ENCODE assay signal across 20 mouse cellular contexts in genomic region chr2:29635966-29636507, GRCm38 (mm10). TPM values are rescaled to one million over a fixed set of nuclear protein-coding genes. Genes with fewer than 3 reads are reported as not detected.
A peak's percentile ranks its signal among the peaks of the same experiment; 100 is the strongest.
DNase-seq lines count a peak whose midpoint lies in the region; ATAC-seq and TF ChIP-seq lines count a peak whose summit lies in the region.
"Had no signal": no experiment of that assay in that cellular context is flagged by ENCODE, and none has a peak within 500 bp of the region (broad histone marks: within the 10 kb centered on the region; RNA-seq: fewer than 3 reads in every experiment).

No protein-coding gene starts in this region.

- peaks cover 88% of the 10 kb centered on the region for H3K79me2 ChIP-seq in myocyte (ENCODE audit: control insufficient read depth, insufficient read depth)

- H3K4me1 ChIP-seq in hindbrain, embryonic 16.5 days (ENCODE audit: control insufficient read depth, insufficient read depth, low read depth, low read length), result peaks cover 13% of the 10 kb centered on the region

- no peak overlapping the region for H3K9ac ChIP-seq in hindbrain, embryonic 16.5 days (ENCODE audit: low read depth, low read length)
- H3K9ac ChIP-seq: heart, embryonic 12.5 days had no signal

- ATAC-seq in hindbrain, embryonic 16.5 days, result no peak
- ATAC-seq: forebrain, embryonic 14.5 days; hindbrain, postnatal 0 days had no signal

- H3K27me3 ChIP-seq in myocyte (ENCODE audit: control insufficient read depth, insufficient read depth, insufficient read length), result no peaks in the 10 kb centered on the region
- no peaks in the 10 kb centered on the region for H3K27me3 ChIP-seq in hindbrain, embryonic 16.5 days (replicated peaks; ENCODE audit: control insufficient read depth, insufficient read depth, low read length)
- H3K27me3 ChIP-seq: heart, embryonic 12.5 days had no signal

- 94% methylated on average over 5 of the region's 5 CpGs for WGBS in hindbrain, embryonic 16.5 days

- TF ChIP-seq CTCF in gastrocnemius, adult 2 months (IDR thresholded peaks at IDR 0.05), result no peak

- DNase-seq in gastrocnemius, adult 2 months, result no peak
- no peak for DNase-seq in gastrocnemius, postnatal 10 days
- peak; percentile 78 for DNase-seq in 3T3-L1 (ENCODE audit: low read depth, low spot score)
- DNase-seq in NIH3T3 (ENCODE audit: low read depth), result peak; percentile 38
- DNase-seq in cerebellum, adult 9-10 months, result no peak
- DNase-seq: adrenal gland, adult 2 months; adrenal gland, postnatal 25 days; cerebellum, adult 11 months; cerebellum, adult 9-11 months; cerebellum, postnatal 36 days; gastrocnemius, postnatal 14 days; heart, postnatal 36 days; kidney, adult 11 months; kidney, adult 9 months had no signal

- no peaks in the 10 kb centered on the region for H3K9me3 ChIP-seq in hindbrain, embryonic 16.5 days (ENCODE audit: control insufficient read depth, low read length)
- H3K9me3 ChIP-seq: G1E; heart, embryonic 12.5 days had no signal

- H3K36me3 ChIP-seq in myocyte (ENCODE audit: control insufficient read depth, insufficient read depth), result no peaks in the 10 kb centered on the region
- H3K36me3 ChIP-seq in hindbrain, embryonic 16.5 days (ENCODE audit: control insufficient read depth, insufficient read depth, low read length), result no peaks in the 10 kb centered on the region
- H3K36me3 ChIP-seq: heart, embryonic 12.5 days had no signal

- H3ac ChIP-seq in myocyte (ENCODE audit: control insufficient read depth, insufficient read length), result no peak overlapping the region

- no peak overlapping the region for H3K4me3 ChIP-seq in gastrocnemius, adult 2 months
- no peak overlapping the region for H3K4me3 ChIP-seq in myocyte
- no peak overlapping the region for H3K4me3 ChIP-seq in hindbrain, embryonic 16.5 days (ENCODE audit: low read length)
- H3K4me3 ChIP-seq: heart, embryonic 12.5 days had no signal

- intact Hi-C loops in gastrocnemius, adult 2 months (cut with DNase I), result loop anchor here (2.0 kb wide), 1 partner anchor 15 kb away; no protein-coding TSS in a partner anchor

- H3K27ac ChIP-seq in gastrocnemius, adult 2 months, result peak overlapping the region; percentile 84
- no peak overlapping the region for H3K27ac ChIP-seq in hindbrain, embryonic 16.5 days (ENCODE audit: low read depth, low read length)
- H3K27ac ChIP-seq: hindbrain, postnatal 0 days had no signal

- TF ChIP-seq POLR2A in myocyte (IDR thresholded peaks at IDR 0.05; ENCODE audit: insufficient read length, low read depth), result no peak

- H3K4me2 ChIP-seq in myocyte (ENCODE audit: low read depth), result peak overlapping the region; percentile 2
- no peak overlapping the region for H3K4me2 ChIP-seq in hindbrain, embryonic 16.5 days (ENCODE audit: low read length)
- H3K4me2 ChIP-seq: heart, embryonic 12.5 days had no signal

TF ChIP-seq in myocyte, 11 proteins besides CTCF, POLR2A, EP300 and RAD21:
- no peak for TF ChIP-seq SRF (IDR thresholded peaks at IDR 0.05; ENCODE audit: control insufficient read depth, insufficient read length, low read depth)
- no peak for TF ChIP-seq TCF12 (IDR thresholded peaks at IDR 0.05; ENCODE audit: insufficient read depth, poor library complexity, severe bottlenecking)
- TF ChIP-seq TCF3 (IDR thresholded peaks at IDR 0.05; ENCODE audit: insufficient read length, low read depth), result no peak
- no peak for TF ChIP-seq MYOD1 (IDR thresholded peaks at IDR 0.05; ENCODE audit: control insufficient read depth in 1 of 3, insufficient read length in 2 of 3, low read depth in 2 of 3)
- no peak for TF ChIP-seq POLR2AphosphoS2 (IDR thresholded peaks at IDR 0.05; ENCODE audit: insufficient read length, low read depth)
- no peak for TF ChIP-seq MAX (IDR thresholded peaks at IDR 0.05; ENCODE audit: low read depth)
- TF ChIP-seq CEBPB (IDR thresholded peaks at IDR 0.05; ENCODE audit: insufficient read depth, poor library complexity, severe bottlenecking), result no peak
- TF ChIP-seq MYOG (IDR thresholded peaks at IDR 0.05; ENCODE audit: control insufficient read depth in 1 of 3, insufficient read depth in 1 of 3, insufficient read length in 2 of 3, low read depth in 2 of 3), result no peak
- no peak for TF ChIP-seq USF1 (IDR thresholded peaks at IDR 0.05; ENCODE audit: low read depth)
- TF ChIP-seq REST (IDR thresholded peaks at IDR 0.05; ENCODE audit: insufficient read depth, insufficient read length), result no peak
- no peak for TF ChIP-seq E2F4 (IDR thresholded peaks at IDR 0.05; ENCODE audit: insufficient read depth)

RNA-seq across cellular contexts. Expression of gene Rapgef1, which starts 16.5 kb away (rescaled TPM):
- 100 to 1,000 TPM; 135 to 139 TPM for total RNA-seq in gastrocnemius, adult 2 months (2021)
- 10 to 100 TPM; 90.9 to 92.2 TPM for total RNA-seq in gastrocnemius, postnatal 10 days (2021)
- 74.5 TPM for polyA plus RNA-seq in myocyte (2012; fragmentation: generic; extraction: Trizol)
- polyA plus RNA-seq in hindbrain, embryonic 16.5 days (2015; fragmentation: Nextera tagmentation; extraction: Ambion mirVana), result 14.8 and 18.6 TPM in 2 replicates

Comparison
In these comparisons a context has a peak if more than half of its experiments do, and no peak if none do; other contexts are left out.
1. DNase-seq: peak in 3T3-L1 (single experiment) and NIH3T3 (single experiment); none in gastrocnemius, adult 2 months (single experiment), gastrocnemius, postnatal 10 days (single experiment) and cerebellum, adult 9-10 months (single experiment).